Mouse (Mus musculus): ENCODE data around the gene Nod2. TPM values are rescaled to one million over a fixed set of nuclear protein-coding genes. Genes with fewer than 3 reads are reported as not detected.
A peak's percentile ranks its signal among the peaks of the same experiment; 100 is the strongest.
"Not testable (repeated sequence)": the region's sequence is repeated elsewhere in the genome, so short reads cannot be mapped to it uniquely, and the experiment has no call there.

Nod2 gene
- total RNA-seq, 2 experiments from 2014 or later, result 0.31 to 0.53 TPM

GRCm38 (mm10) chr8:88637092-88638000 is 9.8 kb upstream of the Nod2 start:
- intact Hi-C loops (cut with DNase I), result no loop called here
- Histone ChIP-seq H3K4me3 (no peak overlapping the region), H3K27ac (no peak overlapping the region)
- no peak for TF ChIP-seq CTCF (IDR thresholded peaks at IDR 0.05)
- no peak for DNase-seq

- intact Hi-C loops (cut with DNase I), result no loop called here
- no peak for TF ChIP-seq CTCF (IDR thresholded peaks at IDR 0.05)
- no peak for DNase-seq
- H3K4me3 ChIP-seq, result no peak overlapping the region
- no peak overlapping the region for H3K27ac ChIP-seq
These were observed 8.2 kb upstream of the Nod2 start for GRCm38 (mm10) chr8:88638908-88639307.

GRCm38 (mm10) chr8:88642734-88643564 is 4.2 kb upstream of the Nod2 start:
- Histone ChIP-seq H3K4me3 (no peak overlapping the region), H3K27ac (no peak overlapping the region)
- intact Hi-C loops (cut with DNase I), result no loop called here
- no peak for TF ChIP-seq CTCF (IDR thresholded peaks at IDR 0.05)
- DNase-seq, result no peak

GRCm38 (mm10) chr8:88648322-88648721 is 1.2 kb downstream of the Nod2 start:
- Histone ChIP-seq H3K27ac (no peak overlapping the region), H3K4me3 (peak overlapping the region; percentile 77)
- no peak for DNase-seq
- TF ChIP-seq CTCF (IDR thresholded peaks at IDR 0.05), result no peak
- intact Hi-C loops (cut with DNase I), result loop anchor here (5.0 kb wide), 1 partner anchor 49 kb away; the partner anchor contains the start of gene Cyld

- Histone ChIP-seq H3K27ac (peak overlapping the region; percentile 58; the same call in 1 of the 2 replicates), H3K4me3 (peak overlapping the region; percentile 44; the same call in 1 of the 2 replicates)
- TF ChIP-seq CTCF (IDR thresholded peaks at IDR 0.05), result no peak
- intact Hi-C loops (cut with DNase I), result no loop called here
- no peak for DNase-seq
These were observed 3.0 kb downstream of the Nod2 start for GRCm38 (mm10) chr8:88650016-88650708.

GRCm38 (mm10) chr8:88651122-88651521 is 4.0 kb downstream of the Nod2 start:
- H3K4me3 ChIP-seq, result peak overlapping the region; percentile 44
- H3K27ac ChIP-seq, result peak overlapping the region; percentile 58
- DNase-seq; intact Hi-C loops (cut with DNase I): not testable (repeated sequence)

GRCm38 (mm10) chr8:88655334-88655733 is 8.2 kb downstream of the Nod2 start:
- no peak for DNase-seq
- no peak for TF ChIP-seq CTCF (IDR thresholded peaks at IDR 0.05)
- Histone ChIP-seq H3K4me3 (no peak overlapping the region), H3K27ac (no peak overlapping the region)
- intact Hi-C loops (cut with DNase I), result no loop called here

GRCm38 (mm10) chr8:88659873-88660272 is 12.8 kb downstream of the Nod2 start:
- Histone ChIP-seq H3K27ac (no peak overlapping the region), H3K4me3 (no peak overlapping the region)
- TF ChIP-seq CTCF (IDR thresholded peaks at IDR 0.05), result no peak
- intact Hi-C loops (cut with DNase I), result no loop called here
- DNase-seq, result no peak

DNA sequence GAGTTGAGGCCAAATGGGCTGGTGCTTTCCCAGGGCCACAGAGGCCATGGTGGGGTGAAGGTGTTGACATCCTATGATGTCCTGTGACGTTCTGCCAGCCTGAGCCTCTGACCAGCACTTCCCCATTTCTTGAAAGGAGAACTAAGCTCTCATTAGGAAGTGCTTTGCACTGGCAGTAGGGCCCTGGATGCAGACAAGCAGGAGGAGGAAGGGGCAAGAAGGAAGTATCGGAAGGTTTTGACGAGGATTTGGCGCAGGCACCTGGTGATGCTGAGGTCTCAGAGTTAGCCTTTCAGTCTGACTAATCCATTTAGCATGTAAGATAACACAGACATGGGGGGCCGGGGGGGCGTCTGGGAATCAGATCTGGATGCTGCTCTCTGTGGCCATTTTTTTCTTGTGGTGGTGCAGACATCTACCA is 15.3 kb downstream of the Nod2 start:
- intact Hi-C loops (cut with DNase I), result no loop called here

GRCm38 (mm10) chr8:88664121-88664520 is 17.0 kb downstream of the Nod2 start:
- intact Hi-C loops (cut with DNase I), result no loop called here
- DNase-seq, result no peak
- no peak overlapping the region for H3K4me3 ChIP-seq
- no peak for TF ChIP-seq CTCF (IDR thresholded peaks at IDR 0.05)
- no peak overlapping the region for H3K27ac ChIP-seq

More for the DNA sequence above, 15.3 kb downstream of the Nod2 start:
- no peak overlapping the region for H3K4me3 ChIP-seq
- no peak for DNase-seq
- TF ChIP-seq CTCF (IDR thresholded peaks at IDR 0.05), result no peak
- H3K27ac ChIP-seq, result no peak overlapping the region

DNA sequence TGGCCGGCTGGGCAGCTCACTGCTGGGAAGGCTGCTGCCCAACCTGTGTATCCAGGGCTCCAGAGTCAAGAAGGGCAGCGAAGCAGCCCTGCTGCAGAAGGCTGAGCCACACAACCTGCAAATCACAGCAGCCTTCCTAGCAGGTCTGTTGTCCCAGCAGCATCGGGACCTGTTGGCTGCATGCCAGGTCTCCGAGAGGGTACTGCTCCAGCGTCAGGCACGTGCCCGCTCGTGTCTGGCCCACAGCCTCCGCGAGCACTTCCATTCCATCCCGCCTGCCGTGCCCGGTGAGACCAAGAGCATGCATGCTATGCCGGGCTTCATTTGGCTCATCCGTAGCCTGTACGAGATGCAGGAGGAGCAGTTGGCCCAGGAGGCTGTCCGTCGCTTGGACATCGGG is 17.8 kb downstream of the Nod2 start:
- Histone ChIP-seq H3K27ac (no peak overlapping the region), H3K4me3 (no peak overlapping the region)
- DNase-seq, result no peak
- intact Hi-C loops (cut with DNase I), result no loop called here
- TF ChIP-seq CTCF (IDR thresholded peaks at IDR 0.05), result no peak

DNA sequence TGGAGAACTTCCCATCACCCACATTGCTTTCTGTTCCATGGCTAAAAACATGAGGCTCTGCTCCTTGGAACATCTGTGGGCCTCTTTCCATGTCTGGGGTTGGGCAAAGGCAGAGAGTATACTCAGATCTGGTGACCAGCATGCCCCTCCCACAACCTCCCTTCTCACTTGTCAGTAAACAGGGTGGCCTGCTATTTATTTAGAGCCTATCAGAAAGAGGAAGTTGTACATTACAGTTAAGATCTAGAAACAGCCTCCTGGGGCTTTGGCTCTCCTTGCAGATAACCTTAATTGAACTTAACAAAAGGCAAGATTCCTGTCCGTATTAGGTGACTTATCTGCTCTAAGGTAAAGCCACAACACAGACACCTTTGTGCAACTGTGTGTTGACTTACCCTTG is 19.3 kb downstream of the Nod2 start:
- no peak overlapping the region for H3K4me3 ChIP-seq
- intact Hi-C loops (cut with DNase I), result no loop called here
- no peak for DNase-seq
- no peak for TF ChIP-seq CTCF (IDR thresholded peaks at IDR 0.05)
- H3K27ac ChIP-seq, result no peak overlapping the region

Data from gastrocnemius, adult 2 months (tissue).